Mouse (Mus musculus): ENCODE data around the gene Tmeff2.

Tmeff2 gene

DNA sequence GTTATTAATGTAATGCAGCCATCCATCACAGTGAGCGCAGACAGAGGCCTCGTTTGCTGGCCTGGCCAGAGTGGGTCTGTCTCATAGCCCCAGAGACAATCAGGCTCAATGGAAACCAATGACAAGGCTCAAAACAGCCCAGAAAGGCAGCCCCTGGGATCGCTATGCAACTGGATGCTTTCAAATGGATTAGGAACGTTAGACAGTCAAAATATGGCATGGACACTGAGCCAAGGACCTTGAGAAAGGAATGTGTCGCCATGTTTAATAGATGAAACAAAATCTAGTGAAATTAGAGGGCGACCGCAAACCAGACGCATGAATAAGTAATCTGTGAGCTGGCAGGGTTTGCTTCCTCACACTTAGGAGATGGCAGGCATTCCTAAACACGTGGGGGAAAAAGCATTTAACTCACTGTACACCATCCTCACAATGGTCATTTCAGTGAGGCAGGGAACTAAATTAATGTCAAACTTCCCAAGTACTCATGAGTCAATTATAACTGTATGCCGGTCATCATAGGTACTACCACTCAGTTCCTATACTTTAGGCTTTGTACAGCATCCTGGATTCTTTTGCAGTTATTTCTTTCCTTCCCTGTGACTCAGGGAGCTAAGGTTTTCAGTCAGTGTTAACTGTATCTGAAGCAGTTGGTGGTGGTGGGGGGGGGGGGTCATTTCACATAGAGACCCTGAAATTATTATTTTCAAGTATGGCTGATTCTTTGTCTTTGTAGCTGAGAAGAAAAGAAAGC, 225.4 kb downstream of the Tmeff2 start:
- no peak for TF ChIP-seq GATA4 (IDR thresholded peaks at IDR 0.05; ENCODE audit: insufficient replicate concordance, low read length)

DNA sequence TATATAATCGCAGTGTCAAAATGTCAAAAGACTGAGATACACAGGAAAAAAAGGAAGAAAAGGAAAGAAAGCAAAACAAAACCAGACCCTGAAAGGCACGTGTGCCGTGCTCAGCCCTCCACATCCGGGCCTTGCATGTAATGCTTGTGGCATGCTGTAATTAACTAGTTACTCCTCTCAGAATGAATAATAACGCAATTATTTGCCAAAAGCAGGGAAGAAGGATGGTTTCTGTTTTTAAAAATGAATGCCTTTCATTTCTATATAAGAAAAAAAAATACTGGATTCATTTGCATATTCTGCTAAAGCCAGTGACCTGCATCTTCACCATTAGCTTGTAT, 225.9 kb downstream of the Tmeff2 start:
- no peak for TF ChIP-seq GATA4 (IDR thresholded peaks at IDR 0.05; ENCODE audit: insufficient replicate concordance, low read length)

DNA sequence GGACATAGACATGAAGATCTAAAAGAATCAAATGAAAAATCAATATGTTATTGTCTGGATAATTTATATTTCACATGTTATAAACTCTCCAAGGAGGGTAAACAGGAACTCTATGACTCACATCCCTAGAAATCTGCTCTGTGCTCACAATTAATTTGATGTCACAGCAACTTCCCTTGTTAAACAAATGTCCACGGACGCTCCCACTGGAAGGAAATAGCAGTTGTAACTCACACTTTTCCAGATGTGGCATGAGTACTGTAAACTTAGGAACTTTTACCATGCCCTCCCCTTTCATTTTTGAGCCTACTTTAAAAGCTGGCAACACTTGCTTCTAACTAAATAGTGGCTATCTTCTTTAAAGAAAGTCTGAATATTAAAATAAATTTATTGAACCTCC, 236.3 kb downstream of the Tmeff2 start:
- TF ChIP-seq GATA4 (IDR thresholded peaks at IDR 0.05; ENCODE audit: insufficient replicate concordance, low read length): no peak

DNA sequence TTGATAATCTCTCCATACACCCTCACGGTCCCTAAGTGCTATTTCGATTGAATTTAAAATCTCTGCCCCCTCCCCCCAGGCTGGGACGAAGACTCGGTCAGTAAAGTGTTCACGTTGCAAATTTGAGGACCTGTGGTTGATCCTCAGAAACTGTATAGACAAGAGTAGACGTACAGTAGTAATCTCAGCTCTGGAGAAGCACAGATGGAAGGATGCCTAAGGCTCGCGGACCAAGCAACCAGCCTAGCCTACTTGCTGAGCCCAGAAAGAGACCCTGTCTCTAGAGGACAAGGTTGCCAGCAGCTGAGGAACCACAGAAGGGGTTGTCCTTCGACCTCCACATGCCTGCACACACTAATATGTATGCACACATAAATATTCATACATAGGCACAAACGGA, 239.2 kb downstream of the Tmeff2 start:
- no peak for TF ChIP-seq GATA4 (IDR thresholded peaks at IDR 0.05; ENCODE audit: insufficient replicate concordance, low read length)

- no peak for TF ChIP-seq GATA4 (IDR thresholded peaks at IDR 0.05; ENCODE audit: insufficient replicate concordance, low read length)
These were observed 240.9 kb downstream of the Tmeff2 start for GRCm38 (mm10) chr1:51141381-51141780.

DNA sequence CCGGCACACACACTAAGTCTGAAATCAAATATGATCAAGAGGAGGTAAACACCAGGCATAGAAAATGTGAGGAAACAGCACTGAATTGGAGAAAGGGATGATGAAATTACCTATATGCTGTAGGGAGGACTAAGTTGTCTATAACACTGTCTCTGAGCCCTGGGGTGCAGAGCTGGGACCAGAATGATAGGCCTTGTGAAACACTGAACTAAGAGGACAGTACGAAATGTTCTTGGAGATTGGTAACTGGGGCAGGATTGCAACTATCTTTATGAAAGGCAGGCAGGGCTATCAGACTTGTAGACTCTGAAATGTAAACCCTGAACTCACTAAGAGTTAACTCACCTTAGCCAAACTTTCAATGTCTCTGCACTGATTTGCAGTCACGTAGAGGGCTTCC, 242.3 kb downstream of the Tmeff2 start:
- no peak for TF ChIP-seq GATA4 (IDR thresholded peaks at IDR 0.05; ENCODE audit: insufficient replicate concordance, low read length)

- TF ChIP-seq GATA4 (IDR thresholded peaks at IDR 0.05; ENCODE audit: insufficient replicate concordance, low read length): no peak
These were observed 245.2 kb downstream of the Tmeff2 start for GRCm38 (mm10) chr1:51145693-51146092.

DNA sequence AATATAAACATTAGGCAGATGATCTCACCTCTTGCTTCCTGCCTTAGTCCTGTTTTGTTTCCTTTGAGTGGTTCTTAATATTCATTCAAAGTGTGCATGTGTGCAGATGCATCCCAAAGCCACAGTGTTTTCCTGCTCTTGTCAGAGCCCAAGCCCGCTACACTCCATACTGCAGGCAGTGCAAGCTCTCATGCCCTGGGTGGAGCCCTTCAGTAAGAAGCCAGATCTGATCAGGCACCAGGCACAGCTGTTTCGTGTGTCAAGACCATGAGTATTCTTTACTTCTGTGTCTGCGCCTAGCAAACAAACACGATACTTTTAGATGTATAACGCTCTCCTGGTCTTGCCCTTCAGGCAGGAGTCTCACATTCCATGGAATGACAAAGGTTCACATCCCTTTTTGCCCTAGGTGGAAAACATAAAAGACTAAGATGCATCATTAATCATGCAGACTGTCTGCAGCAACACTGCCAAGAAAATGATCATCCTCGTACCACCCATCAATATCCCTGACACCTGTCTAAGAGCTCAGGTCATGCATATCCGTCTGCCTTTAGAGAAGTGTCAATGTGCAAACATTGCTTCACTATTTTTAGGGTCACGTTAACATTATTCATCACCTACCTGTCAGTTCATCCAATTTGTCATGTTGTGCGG, 248.2 kb downstream of the Tmeff2 start:
- no peak for TF ChIP-seq GATA4 (IDR thresholded peaks at IDR 0.05; ENCODE audit: insufficient replicate concordance, low read length)

- no peak for TF ChIP-seq GATA4 (IDR thresholded peaks at IDR 0.05; ENCODE audit: insufficient replicate concordance, low read length)
These were observed 249.0 kb downstream of the Tmeff2 start for GRCm38 (mm10) chr1:51149488-51149887.

- TF ChIP-seq GATA4 (IDR thresholded peaks at IDR 0.05; ENCODE audit: insufficient replicate concordance, low read length): no peak
These were observed 249.4 kb downstream of the Tmeff2 start for GRCm38 (mm10) chr1:51149890-51150289.

- TF ChIP-seq GATA4 (IDR thresholded peaks at IDR 0.05; ENCODE audit: insufficient replicate concordance, low read length): no peak
These were observed 251.6 kb downstream of the Tmeff2 start for GRCm38 (mm10) chr1:51152017-51152416.

- TF ChIP-seq GATA4 (IDR thresholded peaks at IDR 0.05; ENCODE audit: insufficient replicate concordance, low read length): no peak
These were observed 252.4 kb downstream of the Tmeff2 start for GRCm38 (mm10) chr1:51152856-51153255.

DNA sequence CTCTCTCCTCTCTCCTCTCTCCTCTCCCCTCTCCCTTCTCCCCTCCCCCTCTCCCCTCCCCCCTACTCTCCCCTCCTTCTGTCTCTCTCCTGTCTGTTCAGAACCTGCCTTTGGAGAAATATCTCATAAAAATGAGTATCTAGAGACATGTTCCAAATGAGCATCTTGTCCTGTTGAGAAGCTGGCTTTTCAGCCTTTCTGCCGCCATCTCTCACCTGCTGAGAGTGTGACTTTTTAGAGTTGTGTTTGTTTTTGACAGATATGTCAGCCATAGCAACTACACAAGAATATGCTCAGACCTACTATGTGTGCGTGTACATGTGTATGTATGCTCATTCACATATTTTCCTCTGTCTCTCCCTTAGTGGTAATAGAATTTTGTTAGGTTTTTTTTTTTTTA, 283.8 kb downstream of the Tmeff2 start:
- no peak for TF ChIP-seq GATA4 (IDR thresholded peaks at IDR 0.05; ENCODE audit: insufficient replicate concordance, low read length)

DNA sequence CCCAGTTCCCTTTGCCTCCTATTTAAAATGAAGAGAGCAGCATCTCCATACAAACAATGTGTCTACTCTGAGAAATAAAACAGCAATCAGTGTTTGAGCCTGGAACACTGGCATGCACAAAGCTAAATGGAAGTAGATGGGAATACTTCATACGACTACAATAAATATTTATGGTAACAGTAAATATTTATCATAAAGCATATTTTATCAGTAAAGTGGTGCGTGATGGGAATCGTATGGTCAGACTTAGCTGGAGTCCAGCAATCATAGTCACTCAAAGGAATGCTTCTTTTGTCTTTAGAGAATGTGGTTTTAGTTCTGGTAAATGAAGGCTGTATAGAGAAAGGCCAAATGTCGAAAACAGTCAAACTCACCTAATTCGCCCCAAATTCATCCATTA, 288.6 kb downstream of the Tmeff2 start:
- no peak for TF ChIP-seq GATA4 (IDR thresholded peaks at IDR 0.05; ENCODE audit: insufficient replicate concordance, low read length)

DNA sequence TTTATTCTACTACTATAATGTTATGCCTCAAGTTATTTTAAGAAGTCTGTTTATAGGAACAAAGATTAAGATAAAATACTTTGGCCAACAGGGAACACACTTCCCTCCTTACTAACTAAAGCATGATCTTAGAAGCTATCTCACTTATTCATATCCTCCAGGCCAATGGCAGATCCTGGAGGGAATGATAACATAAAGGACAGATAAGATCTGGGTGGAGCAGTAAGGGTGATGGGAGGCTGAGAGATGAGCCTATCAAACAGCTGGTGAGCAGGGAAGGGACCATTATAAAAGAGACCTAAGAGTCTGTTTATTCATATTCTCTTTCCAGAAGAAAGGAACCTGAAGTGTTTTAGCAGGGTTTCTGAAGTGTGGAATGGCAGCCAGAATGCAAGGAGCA, 290.8 kb downstream of the Tmeff2 start:
- TF ChIP-seq GATA4 (IDR thresholded peaks at IDR 0.05; ENCODE audit: insufficient replicate concordance, low read length): no peak

DNA sequence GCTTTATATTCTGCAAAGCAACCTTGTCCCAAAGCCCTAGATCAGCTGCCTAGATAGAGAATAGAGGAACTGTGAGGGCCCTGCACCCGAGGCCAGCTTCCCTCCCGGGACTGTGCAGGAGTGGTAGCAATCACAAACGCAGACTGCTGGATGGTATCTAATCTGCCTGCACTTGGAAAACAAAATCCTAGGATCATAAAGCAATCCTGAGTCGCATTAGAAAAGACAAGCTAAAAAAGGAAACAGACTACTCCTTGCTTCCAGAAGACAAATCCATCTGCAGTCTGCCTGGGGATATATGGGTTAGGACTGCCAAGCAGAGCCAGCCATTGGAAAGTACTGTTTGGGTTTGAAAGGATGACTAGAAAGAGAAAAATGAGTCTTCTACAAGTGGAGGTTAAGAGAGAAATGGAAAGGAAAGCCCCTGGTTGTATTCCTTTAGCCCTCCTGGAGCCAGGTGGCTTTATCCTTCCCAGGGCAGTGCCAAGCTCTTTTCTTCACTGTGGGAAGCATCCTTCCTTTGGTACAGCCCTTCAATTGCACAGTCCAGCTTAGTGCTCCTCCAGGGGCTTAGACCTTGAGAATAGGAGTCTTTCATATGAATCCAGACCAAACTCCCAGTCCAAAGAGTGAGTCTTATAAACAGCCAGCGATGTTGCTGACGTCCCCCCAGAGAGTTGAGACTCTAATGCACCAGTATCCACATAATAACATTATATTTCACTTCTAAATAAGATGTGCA, 291.6 kb downstream of the Tmeff2 start:
- TF ChIP-seq GATA4 (IDR thresholded peaks at IDR 0.05; ENCODE audit: insufficient replicate concordance, low read length): no peak
